Mouse (Mus musculus) testis, adult 2 months (tissue): ENCODE measurements at regions not wholly inside any gene's neighbourhood (a gene's known extent, or its start where the extent isn't known, plus 50 kb on each side); places are given as distances from the start of the nearest gene placed in this dataset.

Experiments
- H3K27ac ChIP-seq: fragments of 200-500 bp; 2 replicates; pipeline ENCODE4 v1.5.1; 2012; ENCODE audit warnings: low read depth, low read length; ENCODE audit not compliant: control insufficient read depth, insufficient read depth
- H3K27me3 ChIP-seq: fragments of 200-500 bp; 2 replicates; pipeline ENCODE4 v1.6.1; 2012; ENCODE audit warnings: mild to moderate bottlenecking, low read length, moderate library complexity; ENCODE audit not compliant: control insufficient read depth, insufficient read depth
- H3K36me3 ChIP-seq: fragments of 200-500 bp; 2 replicates; pipeline ENCODE4 v1.6.1; 2012; ENCODE audit warnings: mild to moderate bottlenecking, low read length; ENCODE audit not compliant: control insufficient read depth, insufficient read depth
- H3K4me1 ChIP-seq: fragments of 200-500 bp; 2 replicates; pipeline ENCODE4 v1.6.1; 2012; ENCODE audit warnings: low read length; ENCODE audit not compliant: control insufficient read depth, insufficient read depth
- H3K4me3 ChIP-seq: fragments of 200-500 bp; 2 replicates; pipeline ENCODE4 v1.5.1; 2012; ENCODE audit warnings: low read depth, mild to moderate bottlenecking, low read length, moderate library complexity, mixed read lengths; ENCODE audit not compliant: control insufficient read depth
- CTCF ChIP-seq: fragments of 200-500 bp; IDR thresholded peaks from 2 replicates; pipeline ENCODE4 v1.5.1; 2012; ENCODE audit warnings: low read depth, mild to moderate bottlenecking, inconsistent platforms, low read length, moderate library complexity; ENCODE audit not compliant: control insufficient read depth, insufficient read depth, insufficient replicate concordance
- POLR2A ChIP-seq: fragments of 200-500 bp; IDR thresholded peaks from 2 replicates; pipeline ENCODE4 v1.6.1; 2012; ENCODE audit warnings: low read depth, mild to moderate bottlenecking, inconsistent platforms, low read length, moderate library complexity; ENCODE audit not compliant: control insufficient read depth

DNA sequence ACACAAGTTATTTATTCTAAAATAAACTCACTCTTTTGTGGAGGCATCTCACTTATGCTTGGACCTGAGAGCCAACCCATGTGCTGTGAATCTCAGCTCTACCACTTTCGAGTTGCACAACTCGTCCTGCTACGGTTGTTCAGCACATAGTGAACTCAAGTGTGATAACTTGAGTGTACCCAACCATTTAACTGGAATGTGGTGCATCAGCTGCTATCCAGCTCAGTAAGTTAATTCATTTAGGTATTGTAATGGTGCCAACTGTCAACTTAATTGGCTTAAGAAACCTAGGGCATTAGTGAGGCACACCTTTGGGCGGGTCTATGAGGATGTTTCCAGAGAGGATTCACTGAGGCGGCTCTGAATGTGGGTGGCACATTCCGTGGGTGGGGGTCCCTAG is 221.6 kb upstream of the Egln3 start:
- Histone ChIP-seq H3K27ac (no peak overlapping the region), H3K4me3 (no peak overlapping the region), H3K36me3 (no peaks in the 10 kb centered on the region), H3K4me1 (no peaks in the 10 kb centered on the region), H3K27me3 (no peaks in the 10 kb centered on the region)
- TF ChIP-seq POLR2A (no peak), CTCF (no peak)

GRCm38 (mm10) chr12:54414829-54415228 is 211.2 kb upstream of the Egln3 start:
- Histone ChIP-seq H3K4me3 (no peak overlapping the region), H3K27ac (no peak overlapping the region), H3K4me1 (no peaks in the 10 kb centered on the region), H3K36me3 (no peaks in the 10 kb centered on the region), H3K27me3 (no peaks in the 10 kb centered on the region)
- no peak for TF ChIP-seq CTCF
- no peak for TF ChIP-seq POLR2A

GRCm38 (mm10) chr12:54414201-54414600 is 210.5 kb upstream of the Egln3 start:
- TF ChIP-seq CTCF (no peak), POLR2A (no peak)

DNA sequence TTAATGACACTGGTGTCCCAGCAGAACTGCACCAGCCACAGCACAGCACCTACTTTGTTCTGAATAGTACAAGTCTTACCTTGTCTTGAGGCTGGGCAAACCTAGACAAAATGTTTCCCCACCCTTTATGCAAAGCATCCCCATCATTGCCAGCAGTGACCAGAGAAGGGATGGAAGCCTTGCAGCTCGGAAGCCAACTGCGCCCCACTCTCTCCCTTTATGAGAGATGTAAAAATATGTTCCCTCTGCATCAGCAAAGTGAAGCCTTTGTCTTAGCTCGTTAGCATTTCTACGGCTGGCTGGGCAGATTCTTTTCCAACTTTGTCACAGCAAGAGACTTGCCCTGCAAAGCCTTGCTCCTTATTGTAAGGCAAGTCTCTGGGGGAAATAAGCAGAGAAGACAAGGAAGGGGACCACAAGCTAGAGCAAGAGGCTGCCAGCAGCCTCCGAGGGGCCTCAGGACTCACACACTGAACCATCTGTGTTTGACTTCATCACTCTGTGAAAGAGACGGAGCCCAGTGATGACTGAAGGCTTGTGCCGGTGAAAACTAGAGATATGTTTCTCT is 206.5 kb upstream of the Egln3 start:
- no peak for TF ChIP-seq CTCF
- TF ChIP-seq POLR2A: no peak
- Histone ChIP-seq H3K27ac (no peak overlapping the region), H3K4me1 (peaks cover 5% of the 10 kb centered on the region), H3K4me3 (no peak overlapping the region), H3K27me3 (no peaks in the 10 kb centered on the region), H3K36me3 (no peaks in the 10 kb centered on the region)

More at GRCm38 (mm10) chr12:54414201-54414600, 210.5 kb upstream of the Egln3 start:
- no peaks in the 10 kb centered on the region for H3K4me1 ChIP-seq
- H3K36me3 ChIP-seq: no peaks in the 10 kb centered on the region
- no peak overlapping the region for H3K27ac ChIP-seq
- no peak overlapping the region for H3K4me3 ChIP-seq
- H3K27me3 ChIP-seq: no peaks in the 10 kb centered on the region

DNA sequence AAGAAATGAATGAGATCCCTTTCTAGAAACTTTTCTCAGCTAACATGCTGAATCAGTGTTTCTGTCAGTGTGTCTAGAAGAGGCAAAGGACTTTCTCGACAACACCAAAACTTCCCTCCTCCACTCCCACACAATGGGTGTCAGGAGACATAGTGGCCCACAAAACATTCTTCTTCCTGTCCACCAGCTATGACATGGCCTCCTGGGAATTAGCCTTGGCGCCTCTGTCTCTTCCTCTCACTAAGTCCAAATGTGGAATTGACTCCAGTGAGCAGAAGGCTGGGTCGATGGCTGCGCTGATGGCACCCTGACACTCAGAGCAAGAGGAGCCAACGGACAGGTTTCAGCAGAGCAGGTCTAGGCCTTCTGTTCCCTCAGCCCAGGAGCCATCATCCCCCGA is 205.2 kb upstream of the Egln3 start:
- Histone ChIP-seq H3K27me3 (no peaks in the 10 kb centered on the region), H3K36me3 (no peaks in the 10 kb centered on the region), H3K4me1 (peaks cover 7% of the 10 kb centered on the region), H3K4me3 (no peak overlapping the region), H3K27ac (no peak overlapping the region)
- TF ChIP-seq POLR2A (no peak), CTCF (no peak)

- Histone ChIP-seq H3K27me3 (no peaks in the 10 kb centered on the region), H3K27ac (no peak overlapping the region), H3K36me3 (no peaks in the 10 kb centered on the region), H3K4me3 (no peak overlapping the region), H3K4me1 (peaks cover 7% of the 10 kb centered on the region)
- no peak for TF ChIP-seq POLR2A
Measured at GRCm38 (mm10) chr12:54407301-54407896, 203.7 kb upstream of the Egln3 start.

GRCm38 (mm10) chr12:54405066-54405465 is 201.4 kb upstream of the Egln3 start:
- Histone ChIP-seq H3K27ac (no peak overlapping the region), H3K4me3 (no peak overlapping the region; the same call in 1 of the 2 replicates), H3K27me3 (no peaks in the 10 kb centered on the region), H3K4me1 (peaks cover 7% of the 10 kb centered on the region), H3K36me3 (no peaks in the 10 kb centered on the region)
- TF ChIP-seq POLR2A (no peak), CTCF (no peak)
